Mouse (Mus musculus): ENCODE measurements around the gene Myh10.
"Not testable (repeated sequence)": the region's sequence is repeated elsewhere in the genome, so short reads cannot be mapped to it uniquely, and the experiment has no call there.

The Myh10 gene

GRCm38 (mm10) chr11:68719774-68720173 is 28.4 kb downstream of the Myh10 start:
- H3K27me3 ChIP-seq (ENCODE audit: insufficient read depth, low read length): no peaks in the 10 kb centered on the region
- H3K36me3 ChIP-seq (ENCODE audit: insufficient read depth, low read length): peaks cover 4% of the 10 kb centered on the region
- no peak overlapping the region for H3K4me3 ChIP-seq (replicated peaks; ENCODE audit: low read length)
- TF ChIP-seq CTCF (conservative IDR thresholded peaks at IDR 0.05; ENCODE audit: low read length) (no peak), POU5F1 (IDR thresholded peaks at IDR 0.05; ENCODE audit: borderline replicate concordance, low read length) (no peak), NANOG (IDR thresholded peaks at IDR 0.05; ENCODE audit: borderline replicate concordance, low read length) (no peak)
- peaks cover 3% of the 10 kb centered on the region for H3K4me1 ChIP-seq (replicated peaks; ENCODE audit: low read depth, low read length)
- no peaks in the 10 kb centered on the region for H3K9me3 ChIP-seq (ENCODE audit: low read length)

GRCm38 (mm10) chr11:68724117-68724516 is 32.8 kb downstream of the Myh10 start:
- Histone ChIP-seq H3K4me1 (replicated peaks; ENCODE audit: low read depth, low read length) (no peaks in the 10 kb centered on the region), H3K9me3 (ENCODE audit: low read length) (no peaks in the 10 kb centered on the region), H3K36me3 (ENCODE audit: insufficient read depth, low read length) (peaks cover 4% of the 10 kb centered on the region), H3K27me3 (ENCODE audit: insufficient read depth, low read length) (no peaks in the 10 kb centered on the region), H3K4me3 (replicated peaks; ENCODE audit: low read length) (no peak overlapping the region)
- TF ChIP-seq NANOG (IDR thresholded peaks at IDR 0.05; ENCODE audit: borderline replicate concordance, low read length): no peak
- TF ChIP-seq CTCF (conservative IDR thresholded peaks at IDR 0.05; ENCODE audit: low read length): peak; percentile 83
- no peak for TF ChIP-seq POU5F1 (IDR thresholded peaks at IDR 0.05; ENCODE audit: borderline replicate concordance, low read length)

DNA sequence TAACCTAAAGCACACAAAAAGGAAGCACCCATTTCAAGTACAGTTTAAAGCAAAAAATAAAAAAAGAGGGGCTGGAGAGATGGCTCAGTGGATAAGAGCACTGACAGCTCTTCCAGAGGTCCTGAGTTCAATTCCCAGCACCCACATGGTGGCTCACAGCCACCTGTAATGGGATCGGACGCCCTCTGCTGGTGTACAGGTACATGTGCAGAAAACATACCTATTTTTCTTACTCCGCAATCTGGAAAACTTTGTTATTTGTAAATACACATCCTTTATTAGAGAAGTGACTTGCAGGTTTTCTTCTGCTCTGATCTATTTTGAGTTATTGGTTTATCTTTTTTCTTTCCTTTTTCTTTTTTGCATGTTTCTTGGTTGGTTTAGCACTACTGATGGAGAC is 37.3 kb downstream of the Myh10 start:
- Histone ChIP-seq H3K4me3 (replicated peaks; ENCODE audit: low read length) (no peak overlapping the region), H3K27me3 (ENCODE audit: insufficient read depth, low read length) (no peaks in the 10 kb centered on the region), H3K36me3 (ENCODE audit: insufficient read depth, low read length) (no peaks in the 10 kb centered on the region), H3K9me3 (ENCODE audit: low read length) (no peaks in the 10 kb centered on the region), H3K4me1 (replicated peaks; ENCODE audit: low read depth, low read length) (no peaks in the 10 kb centered on the region)
- TF ChIP-seq POU5F1 (IDR thresholded peaks at IDR 0.05; ENCODE audit: borderline replicate concordance, low read length) (no peak), CTCF (conservative IDR thresholded peaks at IDR 0.05; ENCODE audit: low read length) (peak; percentile 41), NANOG (IDR thresholded peaks at IDR 0.05; ENCODE audit: borderline replicate concordance, low read length) (no peak)

DNA sequence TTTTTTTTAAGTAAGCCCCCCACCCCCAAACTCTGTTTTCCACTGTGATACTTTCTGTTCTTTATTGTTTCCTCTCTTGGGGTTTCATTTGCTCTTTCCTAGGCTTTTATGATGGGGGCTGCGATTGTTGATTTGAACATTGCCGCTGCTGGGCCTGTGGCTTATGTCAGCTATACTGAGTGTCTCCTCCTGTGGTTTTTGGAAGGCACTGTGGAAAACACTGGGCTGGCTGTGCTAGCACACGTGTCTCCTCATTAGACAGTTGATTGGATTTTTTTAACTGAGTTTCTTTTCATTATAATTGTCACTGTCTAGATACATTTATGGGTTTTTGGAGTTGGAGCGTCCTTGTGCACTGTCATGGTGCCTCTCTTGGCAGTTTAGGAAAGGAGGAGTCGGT is 39.4 kb downstream of the Myh10 start:
- no peak overlapping the region for H3K4me3 ChIP-seq (replicated peaks; ENCODE audit: low read length)
- H3K4me1 ChIP-seq (replicated peaks; ENCODE audit: low read depth, low read length): no peaks in the 10 kb centered on the region
- no peak for TF ChIP-seq CTCF (conservative IDR thresholded peaks at IDR 0.05; ENCODE audit: low read length)
- TF ChIP-seq NANOG (IDR thresholded peaks at IDR 0.05; ENCODE audit: borderline replicate concordance, low read length): no peak
- TF ChIP-seq POU5F1 (IDR thresholded peaks at IDR 0.05; ENCODE audit: borderline replicate concordance, low read length): no peak
- no peaks in the 10 kb centered on the region for H3K27me3 ChIP-seq (ENCODE audit: insufficient read depth, low read length)
- peaks cover 10% of the 10 kb centered on the region for H3K36me3 ChIP-seq (ENCODE audit: insufficient read depth, low read length)
- H3K9me3 ChIP-seq (ENCODE audit: low read length): no peaks in the 10 kb centered on the region

- Histone ChIP-seq H3K4me1 (replicated peaks; ENCODE audit: low read depth, low read length) (no peaks in the 10 kb centered on the region), H3K36me3 (ENCODE audit: insufficient read depth, low read length) (peaks cover 11% of the 10 kb centered on the region), H3K27me3 (ENCODE audit: insufficient read depth, low read length) (no peaks in the 10 kb centered on the region), H3K4me3 (replicated peaks; ENCODE audit: low read length) (no peak overlapping the region), H3K9me3 (ENCODE audit: low read length) (no peaks in the 10 kb centered on the region)
- TF ChIP-seq CTCF (conservative IDR thresholded peaks at IDR 0.05; ENCODE audit: low read length) (no peak), POU5F1 (IDR thresholded peaks at IDR 0.05; ENCODE audit: borderline replicate concordance, low read length) (no peak), NANOG (IDR thresholded peaks at IDR 0.05; ENCODE audit: borderline replicate concordance, low read length) (no peak)
Measured at GRCm38 (mm10) chr11:68732066-68732465, 40.7 kb downstream of the Myh10 start.

- not testable (repeated sequence) for H3K4me3 ChIP-seq (replicated peaks; ENCODE audit: low read length); H3K9me3 ChIP-seq (ENCODE audit: low read length); H3K27me3 ChIP-seq (ENCODE audit: insufficient read depth, low read length); H3K4me1 ChIP-seq (replicated peaks; ENCODE audit: low read depth, low read length)
- H3K36me3 ChIP-seq (ENCODE audit: insufficient read depth, low read length): peaks cover 12% of the 10 kb centered on the region
Measured at GRCm38 (mm10) chr11:68733401-68733800, 42.0 kb downstream of the Myh10 start.

- H3K9me3 ChIP-seq (ENCODE audit: low read length): no peaks in the 10 kb centered on the region
- H3K27me3 ChIP-seq (ENCODE audit: insufficient read depth, low read length): no peaks in the 10 kb centered on the region
- no peak overlapping the region for H3K4me3 ChIP-seq (replicated peaks; ENCODE audit: low read length)
- TF ChIP-seq POU5F1 (IDR thresholded peaks at IDR 0.05; ENCODE audit: borderline replicate concordance, low read length): no peak
- TF ChIP-seq NANOG (IDR thresholded peaks at IDR 0.05; ENCODE audit: borderline replicate concordance, low read length): no peak
- no peak for TF ChIP-seq CTCF (conservative IDR thresholded peaks at IDR 0.05; ENCODE audit: low read length)
- H3K36me3 ChIP-seq (ENCODE audit: insufficient read depth, low read length): peaks cover 12% of the 10 kb centered on the region
- peaks cover 9% of the 10 kb centered on the region for H3K4me1 ChIP-seq (replicated peaks; ENCODE audit: low read depth, low read length)
Measured at GRCm38 (mm10) chr11:68739509-68739908, 48.1 kb downstream of the Myh10 start.

- TF ChIP-seq CTCF (conservative IDR thresholded peaks at IDR 0.05; ENCODE audit: low read length): no peak
- TF ChIP-seq POU5F1 (IDR thresholded peaks at IDR 0.05; ENCODE audit: borderline replicate concordance, low read length): no peak
- TF ChIP-seq NANOG (IDR thresholded peaks at IDR 0.05; ENCODE audit: borderline replicate concordance, low read length): peak; percentile 78; the same call in 1 of the 2 replicates
- H3K9me3 ChIP-seq (ENCODE audit: low read length): no peaks in the 10 kb centered on the region
- peaks cover 9% of the 10 kb centered on the region for H3K4me1 ChIP-seq (replicated peaks; ENCODE audit: low read depth, low read length)
- no peak overlapping the region for H3K4me3 ChIP-seq (replicated peaks; ENCODE audit: low read length)
- H3K36me3 ChIP-seq (ENCODE audit: insufficient read depth, low read length): peaks cover 20% of the 10 kb centered on the region; the same call in 1 of the 2 replicates
- no peaks in the 10 kb centered on the region for H3K27me3 ChIP-seq (ENCODE audit: insufficient read depth, low read length)
Measured at GRCm38 (mm10) chr11:68742658-68743057, 51.3 kb downstream of the Myh10 start.

GRCm38 (mm10) chr11:68744150-68744549 is 52.8 kb downstream of the Myh10 start:
- H3K36me3 ChIP-seq (ENCODE audit: insufficient read depth, low read length): peaks cover 25% of the 10 kb centered on the region; the same call in 1 of the 2 replicates
- TF ChIP-seq NANOG (IDR thresholded peaks at IDR 0.05; ENCODE audit: borderline replicate concordance, low read length) (no peak), CTCF (conservative IDR thresholded peaks at IDR 0.05; ENCODE audit: low read length) (no peak), POU5F1 (IDR thresholded peaks at IDR 0.05; ENCODE audit: borderline replicate concordance, low read length) (no peak)
- no peaks in the 10 kb centered on the region for H3K27me3 ChIP-seq (ENCODE audit: insufficient read depth, low read length)
- H3K4me3 ChIP-seq (replicated peaks; ENCODE audit: low read length): no peak overlapping the region
- peaks cover 9% of the 10 kb centered on the region for H3K4me1 ChIP-seq (replicated peaks; ENCODE audit: low read depth, low read length)
- H3K9me3 ChIP-seq (ENCODE audit: low read length): no peaks in the 10 kb centered on the region

All from E14TG2a.4 (cell line).